Comparison of ENCODE assay signal across 8 mouse cellular contexts in the genomic region with DNA sequence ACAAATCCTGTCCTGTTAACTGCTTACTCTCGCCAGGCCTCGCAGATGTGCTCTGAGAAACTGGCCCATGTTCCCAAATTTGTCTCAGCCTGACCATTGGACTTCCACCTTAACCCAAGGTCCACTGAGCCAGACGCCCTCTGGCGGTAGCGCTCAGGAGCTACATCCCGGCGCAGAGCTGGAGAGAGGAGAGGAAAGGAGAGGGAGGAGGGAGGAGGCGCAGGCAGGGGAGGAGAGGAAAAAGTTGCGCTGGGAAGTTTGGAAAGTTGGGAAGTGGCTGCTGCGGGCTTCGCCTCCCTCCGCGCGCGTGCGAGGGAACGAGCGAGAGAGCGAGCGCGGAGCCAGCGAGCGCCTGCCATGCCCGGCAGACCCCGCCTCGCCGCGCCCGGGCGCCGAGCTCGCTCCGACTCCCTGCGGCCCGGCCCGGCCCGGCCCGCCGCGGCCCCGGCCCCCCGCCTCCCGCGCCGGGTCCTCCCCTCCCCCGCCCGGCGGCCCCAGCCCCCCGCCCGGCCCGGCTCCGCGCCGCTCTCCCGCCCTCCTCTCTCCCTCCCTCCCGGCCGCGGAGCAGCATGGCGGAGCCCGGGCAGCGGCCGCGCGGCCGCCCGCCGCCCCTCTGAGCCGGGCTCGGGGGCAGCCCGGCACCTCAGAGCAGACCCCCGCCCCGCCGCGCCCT. TPM values are rescaled to one million over a fixed set of nuclear protein-coding genes. Genes with fewer than 3 reads are reported as not detected.
A peak's percentile ranks its signal among the peaks of the same experiment; 100 is the strongest.
DNase-seq lines count a peak whose midpoint lies in the region; ATAC-seq lines count a peak whose summit lies in the region.

No protein-coding gene starts in this region.

- H3K36me3 ChIP-seq in forebrain, embryonic 12.5 days (replicated peaks), result no peaks in the 10 kb centered on the region
- no peaks in the 10 kb centered on the region for H3K36me3 ChIP-seq in heart, embryonic 16.5 days (ENCODE audit: control insufficient read depth, insufficient read depth)
- H3K36me3 ChIP-seq in liver, embryonic 12.5 days, result no peaks in the 10 kb centered on the region
- no peaks in the 10 kb centered on the region for H3K36me3 ChIP-seq in stomach, embryonic 14.5 days (ENCODE audit: control insufficient read depth, insufficient read depth, low read length)

- peak; percentile 88 for ATAC-seq in forebrain, embryonic 12.5 days (ENCODE audit: low FRiP score)
- ATAC-seq in heart, embryonic 16.5 days (replicated peaks; ENCODE audit: extremely low read depth, insufficient read depth, low FRiP score), result peak; percentile 87
- ATAC-seq in liver, embryonic 12.5 days, result peak; percentile 69
- ATAC-seq in stomach, embryonic 14.5 days (ENCODE audit: insufficient number of reproducible peaks, insufficient read depth, low FRiP score, low read depth), result peak; percentile 80

- peak overlapping the region; percentile 77 for H3K9ac ChIP-seq in forebrain, embryonic 12.5 days
- peak overlapping the region; percentile 87 for H3K9ac ChIP-seq in heart, embryonic 16.5 days (ENCODE audit: low read length)
- H3K9ac ChIP-seq in liver, embryonic 12.5 days, result 0 out of 2 replicates have a peak overlapping the region, but pooled peaks have one; percentile 35
- H3K9ac ChIP-seq in stomach, embryonic 14.5 days (replicated peaks; ENCODE audit: low read depth, low read length), result peak overlapping the region; percentile 57

- peak; percentile 54 to 55 for DNase-seq in B cell, adult 2 months
- peak; percentile 33 for DNase-seq in c-Kit-positive CD71-positive TER-119-positive erythroid progenitor cells, embryonic 14.5 days (ENCODE audit: low spot score)
- DNase-seq in kidney, postnatal 25 days, result peak; percentile 92 to 95
- peak; percentile 21 to 40 for DNase-seq in natural killer cell, adult 2 months (ENCODE audit: low spot score in 2 of 2)

- peaks cover 33% of the 10 kb centered on the region for H3K4me1 ChIP-seq in forebrain, embryonic 12.5 days
- peaks cover 21% of the 10 kb centered on the region for H3K4me1 ChIP-seq in heart, embryonic 16.5 days (ENCODE audit: control insufficient read depth, insufficient read depth, low read length)
- H3K4me1 ChIP-seq in liver, embryonic 12.5 days, result peaks cover 8% of the 10 kb centered on the region; the same call in 1 of the 2 replicates
- no peaks in the 10 kb centered on the region for H3K4me1 ChIP-seq in stomach, embryonic 14.5 days (ENCODE audit: control insufficient read depth, insufficient read depth, low read length)

- peaks cover 34% of the 10 kb centered on the region for H3K27me3 ChIP-seq in forebrain, embryonic 12.5 days
- peaks cover 54% of the 10 kb centered on the region for H3K27me3 ChIP-seq in heart, embryonic 16.5 days (ENCODE audit: control insufficient read depth, insufficient read depth, low read length)
- H3K27me3 ChIP-seq in liver, embryonic 12.5 days (replicated peaks), result peaks cover 57% of the 10 kb centered on the region
- H3K27me3 ChIP-seq in stomach, embryonic 14.5 days (ENCODE audit: control insufficient read depth, insufficient read depth, low read length), result no peaks in the 10 kb centered on the region

- peak overlapping the region; percentile 71 for H3K4me3 ChIP-seq in forebrain, embryonic 12.5 days (replicated peaks)
- peak overlapping the region; percentile 81 for H3K4me3 ChIP-seq in heart, embryonic 16.5 days (ENCODE audit: low read length)
- H3K4me3 ChIP-seq in liver, embryonic 12.5 days, result peak overlapping the region; percentile 57
- peak overlapping the region; percentile 73 for H3K4me3 ChIP-seq in stomach, embryonic 14.5 days (ENCODE audit: low read depth, low read length)

- peak overlapping the region; percentile 96 for H3K4me2 ChIP-seq in forebrain, embryonic 12.5 days
- H3K4me2 ChIP-seq in heart, embryonic 16.5 days (ENCODE audit: low read depth, low read length), result peak overlapping the region; percentile 99
- H3K4me2 ChIP-seq in liver, embryonic 12.5 days, result peak overlapping the region; percentile 74
- H3K4me2 ChIP-seq in stomach, embryonic 14.5 days (replicated peaks; ENCODE audit: low read depth, low read length), result peak overlapping the region; percentile 93

- H3K9me3 ChIP-seq in forebrain, embryonic 12.5 days, result no peaks in the 10 kb centered on the region
- no peaks in the 10 kb centered on the region for H3K9me3 ChIP-seq in heart, embryonic 16.5 days (replicated peaks; ENCODE audit: control insufficient read depth, low read length)
- H3K9me3 ChIP-seq in liver, embryonic 12.5 days (replicated peaks), result no peaks in the 10 kb centered on the region
- H3K9me3 ChIP-seq in stomach, embryonic 14.5 days (ENCODE audit: control insufficient read depth, low read depth, low read length), result no peaks in the 10 kb centered on the region

- H3K27ac ChIP-seq in forebrain, embryonic 12.5 days, result peak overlapping the region; percentile 82
- peak overlapping the region; percentile 85 for H3K27ac ChIP-seq in heart, embryonic 16.5 days (ENCODE audit: low read length)
- H3K27ac ChIP-seq in liver, embryonic 12.5 days, result no peak overlapping the region
- H3K27ac ChIP-seq in stomach, embryonic 14.5 days (ENCODE audit: low read length), result peak overlapping the region; percentile 76; the same call in 1 of the 2 replicates

- 0% methylated on average over 8 of the region's 74 CpGs for WGBS in forebrain, embryonic 12.5 days
- under 1% methylated on average over 39 of the region's 74 CpGs for WGBS in heart, embryonic 16.5 days
- WGBS in liver, embryonic 12.5 days (ENCODE audit: insufficient replicate concordance), result under 1% methylated on average over 34 of the region's 74 CpGs
- WGBS in stomach, embryonic 14.5 days, result 1% methylated on average over 24 of the region's 74 CpGs

RNA-seq across cellular contexts. Expression of gene Trabd2b, which starts 0.7 kb away (rescaled TPM):
- 0.72 and 1.00 TPM in 2 replicates for polyA plus RNA-seq in forebrain, embryonic 12.5 days (2016; fragmentation: Nextera tagmentation; extraction: Ambion mirVana)
- 2.8 and 3.4 TPM in 2 replicates for polyA plus RNA-seq in heart, embryonic 16.5 days (2015; fragmentation: Nextera tagmentation; extraction: Ambion mirVana)
- polyA plus RNA-seq in liver, embryonic 12.5 days (2016; fragmentation: Nextera tagmentation; extraction: Ambion mirVana), result 0.38 and 0.65 TPM in 2 replicates
- 0.93 and 0.98 TPM in 2 replicates for polyA plus RNA-seq in stomach, embryonic 14.5 days (2014; fragmentation: Nextera tagmentation; extraction: Ambion mirVana)

Comparison
In these comparisons a context has a peak if more than half of its experiments do, and no peak if none do; other contexts are left out.
1. DNase-seq: peak in every context shown above with its lines; median percentile 94 in kidney, postnatal 25 days; 54 in B cell, adult 2 months; 33 in c-Kit-positive CD71-positive TER-119-positive erythroid progenitor cells, embryonic 14.5 days; 30 in natural killer cell, adult 2 months.
2. H3K9ac ChIP-seq: peak in every context shown above with its lines; median percentile 87 in heart, embryonic 16.5 days; 77 in forebrain, embryonic 12.5 days; 57 in stomach, embryonic 14.5 days; 35 in liver, embryonic 12.5 days.